Mouse (Mus musculus) forebrain, embryonic 15.5 days (tissue): ENCODE results near the gene Rbm6. TPM values are rescaled to one million over a fixed set of nuclear protein-coding genes. Genes with fewer than 3 reads are reported as not detected.

Experiments used
- ATAC-seq: fragments of 200-750 bp; cut with Nextera tagmentation; replicated peaks from 2 replicates; pipeline ENCODE4 v1.8.0; 2017; ENCODE audit warnings: mild to moderate bottlenecking, moderate TSS enrichment, moderate library complexity
- H3K27ac ChIP-seq: fragments of 300-500 bp; sonication (generic); replicated peaks from 2 replicates; pipeline ENCODE4 v1.5.1; 2015; ENCODE audit warnings: mild to moderate bottlenecking, inconsistent platforms
- H3K27me3 ChIP-seq: fragments of 300-500 bp; sonication (generic); 2 replicates; pipeline ENCODE4 v1.6.1; 2015; ENCODE audit warnings: inconsistent platforms
- H3K36me3 ChIP-seq: fragments of 300-500 bp; sonication (generic); 2 replicates; pipeline ENCODE4 v1.6.1; 2015; ENCODE audit warnings: mild to moderate bottlenecking, inconsistent platforms
- H3K4me1 ChIP-seq: fragments of 300-500 bp; sonication (generic); 2 replicates; pipeline ENCODE4 v1.6.1; 2015; ENCODE audit warnings: inconsistent platforms
- H3K4me2 ChIP-seq: fragments of 300-500 bp; sonication (generic); replicated peaks from 2 replicates; pipeline ENCODE4 v1.6.1; 2015; ENCODE audit warnings: mild to moderate bottlenecking, inconsistent platforms
- H3K4me3 ChIP-seq: fragments of 300-500 bp; sonication (generic); 2 replicates; pipeline ENCODE4 v1.5.1; 2015; ENCODE audit warnings: mild to moderate bottlenecking, inconsistent platforms
- H3K9ac ChIP-seq: fragments of 300-500 bp; sonication (generic); replicated peaks from 2 replicates; pipeline ENCODE4 v1.6.1; 2015; ENCODE audit warnings: mild to moderate bottlenecking, inconsistent platforms
- H3K9me3 ChIP-seq: fragments of 300-500 bp; sonication (generic); 2 replicates; pipeline ENCODE4 v1.6.1; 2016; ENCODE audit warnings: inconsistent platforms
- WGBS: fragments of 180-500 bp; shearing (Covaris S2); methylation state at CpG from one replicate; pipeline ENCODE4 v1.1.7; 2015; ENCODE audit warnings: mixed read lengths; 5-methylcytosine and 5-hydroxymethylcytosine counted together
- polyA plus RNA-seq: library from polyadenylated mRNA; unstranded; fragments of >200 nt; fragmentation: Nextera tagmentation; extraction: Ambion mirVana; gene quantifications from 2 replicates; pipeline ENCODE4 v1.2.1, GENCODE M21; 2015

Rbm6 gene
- 115 and 125 TPM in 2 replicates for polyA plus RNA-seq

GRCm38 (mm10) chr9:107873137-107873536, at the start of gene Rbm6:
Rbm6 (minus strand) TSS chr9:107873237.
- Histone ChIP-seq H3K27ac (peak within 1 kb of the TSS; percentile 96), H3K9me3 (no peaks in the 10 kb centered on the region), H3K4me1 (peaks cover 19% of the 10 kb centered on the region), H3K9ac (peak within 1 kb of the TSS; percentile 95), H3K27me3 (no peaks in the 10 kb centered on the region), H3K4me3 (peak within 1 kb of the TSS; percentile 84), H3K36me3 (no peaks in the 10 kb centered on the region), H3K4me2 (peak within 1 kb of the TSS; percentile 69)
- no peak for ATAC-seq
- 10% methylated on average over 14 of the region's 14 CpGs for WGBS

- Histone ChIP-seq H3K9ac (no peak overlapping the region), H3K27ac (no peak overlapping the region), H3K4me1 (peaks cover 6% of the 10 kb centered on the region; the same call in 1 of the 2 replicates), H3K9me3 (no peaks in the 10 kb centered on the region), H3K36me3 (no peaks in the 10 kb centered on the region), H3K4me3 (no peak overlapping the region), H3K4me2 (no peak overlapping the region), H3K27me3 (no peaks in the 10 kb centered on the region)
- WGBS: 89% methylated on average over 5 of the region's 5 CpGs
- no peak for ATAC-seq
These were observed 46.4 kb upstream of the Rbm6 start for GRCm38 (mm10) chr9:107919441-107919840.

- 83% methylated on average over 6 of the region's 6 CpGs for WGBS
- no peak overlapping the region for H3K27ac ChIP-seq
- no peak overlapping the region for H3K4me3 ChIP-seq
- H3K9me3 ChIP-seq: no peaks in the 10 kb centered on the region
- H3K9ac ChIP-seq: no peak overlapping the region
- no peaks in the 10 kb centered on the region for H3K36me3 ChIP-seq
- no peak overlapping the region for H3K4me2 ChIP-seq
- H3K27me3 ChIP-seq: no peaks in the 10 kb centered on the region
- ATAC-seq: no peak
- H3K4me1 ChIP-seq: peaks cover 6% of the 10 kb centered on the region; the same call in 1 of the 2 replicates
These were observed 45.8 kb upstream of the Rbm6 start for GRCm38 (mm10) chr9:107918884-107919283.

DNA sequence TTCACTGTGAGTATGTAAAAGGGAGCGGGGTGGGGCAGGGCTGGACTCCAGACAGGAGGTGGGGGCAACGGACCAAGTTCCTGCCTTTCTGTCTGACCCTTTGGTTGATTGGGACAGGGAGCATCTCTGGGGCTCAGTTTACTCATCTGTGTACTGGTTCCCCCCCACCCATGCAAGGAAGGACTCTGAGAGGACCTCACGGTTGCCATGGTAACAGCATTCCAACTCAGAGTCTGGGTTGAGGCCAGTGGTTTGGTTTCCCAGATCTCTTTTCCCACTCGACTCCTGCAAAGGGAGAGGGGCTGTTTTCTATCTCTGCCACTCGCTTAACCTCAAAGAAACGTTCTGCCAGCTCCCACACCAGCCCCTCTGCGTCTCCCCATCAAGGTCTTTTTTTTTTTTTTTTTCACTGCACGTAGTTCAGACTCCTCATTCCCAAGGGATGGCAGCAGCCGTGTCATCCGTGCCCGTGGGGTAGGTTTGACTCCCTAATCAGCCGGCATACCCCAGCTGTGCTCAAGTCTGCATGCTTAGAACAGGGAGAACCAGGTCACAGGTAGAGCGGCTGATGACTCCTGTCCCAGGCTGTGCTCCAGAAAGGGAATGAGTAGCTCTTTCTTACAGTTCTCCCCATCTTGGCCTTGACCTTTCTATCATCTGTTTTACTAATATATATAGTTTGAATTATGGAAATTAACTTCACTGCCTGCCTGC, 45.0 kb upstream of the Rbm6 start:
- no peak for ATAC-seq
- Histone ChIP-seq H3K9ac (no peak overlapping the region), H3K36me3 (no peaks in the 10 kb centered on the region), H3K27ac (no peak overlapping the region), H3K27me3 (no peaks in the 10 kb centered on the region), H3K4me2 (no peak overlapping the region), H3K4me3 (no peak overlapping the region), H3K9me3 (no peaks in the 10 kb centered on the region), H3K4me1 (peaks cover 6% of the 10 kb centered on the region; the same call in 1 of the 2 replicates)
- WGBS: 42% methylated on average over 13 of the region's 13 CpGs

GRCm38 (mm10) chr9:107914764-107915420, 41.9 kb upstream of the Rbm6 start:
- WGBS: 88% methylated on average over 16 of the region's 16 CpGs

DNA sequence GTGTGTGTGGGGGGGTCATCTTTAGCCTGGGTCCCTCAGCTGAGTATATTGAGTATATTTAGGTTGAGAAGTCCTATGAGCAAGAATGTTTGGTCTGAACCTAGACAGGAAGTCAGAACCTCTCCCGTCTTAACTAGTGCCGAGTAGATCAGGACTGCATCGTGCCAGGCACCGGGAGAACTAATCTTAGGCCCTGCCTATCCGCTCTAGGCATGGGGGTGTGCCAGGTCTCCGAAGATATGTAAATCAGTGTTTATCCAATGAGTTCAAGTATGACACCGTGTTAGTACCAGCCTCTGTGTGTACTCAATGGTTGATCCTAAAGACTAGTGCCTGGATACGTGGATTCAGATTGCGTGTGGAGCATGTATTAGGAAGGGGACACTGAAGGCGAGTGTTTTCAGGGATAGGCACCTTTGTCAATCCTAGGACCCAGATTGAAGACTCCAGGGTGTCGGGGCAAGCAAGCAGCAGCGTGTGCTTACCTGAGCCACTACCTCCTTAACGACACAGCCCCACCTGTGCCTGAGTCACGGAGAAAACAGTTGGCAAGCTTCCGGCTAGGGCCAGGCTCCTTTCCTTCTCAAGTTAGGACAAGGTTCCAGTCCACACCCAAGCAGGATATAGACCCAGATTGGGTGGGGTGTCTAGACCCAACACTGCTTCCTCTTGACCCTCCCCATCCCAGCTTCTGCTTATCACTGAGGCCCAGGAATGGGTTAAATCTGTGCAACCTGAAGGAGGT, 37.2 kb upstream of the Rbm6 start:
- no peaks in the 10 kb centered on the region for H3K27me3 ChIP-seq
- WGBS: 89% methylated on average over 15 of the region's 15 CpGs
- no peak for ATAC-seq
- no peaks in the 10 kb centered on the region for H3K9me3 ChIP-seq
- no peak overlapping the region for H3K4me3 ChIP-seq
- peaks cover 8% of the 10 kb centered on the region for H3K4me1 ChIP-seq
- no peaks in the 10 kb centered on the region for H3K36me3 ChIP-seq
- H3K9ac ChIP-seq: no peak overlapping the region
- no peak overlapping the region for H3K27ac ChIP-seq
- H3K4me2 ChIP-seq: no peak overlapping the region

More at GRCm38 (mm10) chr9:107914764-107915420, 41.9 kb upstream of the Rbm6 start:
- Histone ChIP-seq H3K9me3 (no peaks in the 10 kb centered on the region), H3K4me3 (no peak overlapping the region), H3K9ac (no peak overlapping the region), H3K4me2 (no peak overlapping the region), H3K36me3 (no peaks in the 10 kb centered on the region), H3K27ac (no peak overlapping the region), H3K4me1 (peaks cover 6% of the 10 kb centered on the region; the same call in 1 of the 2 replicates), H3K27me3 (no peaks in the 10 kb centered on the region)
- ATAC-seq: no peak

- H3K4me2 ChIP-seq: no peak overlapping the region
- WGBS: 27% methylated on average over 18 of the region's 18 CpGs
- ATAC-seq: no peak
- H3K36me3 ChIP-seq: no peaks in the 10 kb centered on the region
- no peaks in the 10 kb centered on the region for H3K27me3 ChIP-seq
- H3K4me1 ChIP-seq: peaks cover 8% of the 10 kb centered on the region
- no peak overlapping the region for H3K27ac ChIP-seq
- no peaks in the 10 kb centered on the region for H3K9me3 ChIP-seq
- H3K9ac ChIP-seq: no peak overlapping the region
- H3K4me3 ChIP-seq: no peak overlapping the region
These were observed 35.5 kb upstream of the Rbm6 start for GRCm38 (mm10) chr9:107908410-107909158.

GRCm38 (mm10) chr9:107907801-107908120, 34.7 kb upstream of the Rbm6 start:
- no peak overlapping the region for H3K9ac ChIP-seq
- no peak overlapping the region for H3K27ac ChIP-seq
- H3K4me3 ChIP-seq: no peak overlapping the region
- no peaks in the 10 kb centered on the region for H3K9me3 ChIP-seq
- ATAC-seq: no peak
- H3K4me2 ChIP-seq: no peak overlapping the region
- H3K4me1 ChIP-seq: peaks cover 8% of the 10 kb centered on the region
- no peaks in the 10 kb centered on the region for H3K27me3 ChIP-seq
- no peaks in the 10 kb centered on the region for H3K36me3 ChIP-seq
- 81% methylated on average over 14 of the region's 14 CpGs for WGBS

GRCm38 (mm10) chr9:107906967-107907800, 34.1 kb upstream of the Rbm6 start:
- peaks cover 1% of the 10 kb centered on the region; the same call in 1 of the 2 replicates for H3K36me3 ChIP-seq
- H3K27me3 ChIP-seq: no peaks in the 10 kb centered on the region
- ATAC-seq: no peak
- peak overlapping the region; percentile 21 for H3K4me3 ChIP-seq
- peak overlapping the region; percentile 44 for H3K4me2 ChIP-seq
- no peak overlapping the region; the same call in 1 of the 2 replicates for H3K9ac ChIP-seq
- no peak overlapping the region for H3K27ac ChIP-seq
- peaks cover 8% of the 10 kb centered on the region for H3K4me1 ChIP-seq
- H3K9me3 ChIP-seq: no peaks in the 10 kb centered on the region
- 47% methylated on average over 31 of the region's 31 CpGs for WGBS

- H3K36me3 ChIP-seq: peaks cover 7% of the 10 kb centered on the region; the same call in 1 of the 2 replicates
- H3K4me3 ChIP-seq: peak within 1 kb of the TSS; percentile 21
- H3K27ac ChIP-seq: no peak within 1 kb of the TSS
- no peaks in the 10 kb centered on the region for H3K27me3 ChIP-seq
- peak within 1 kb of the TSS; percentile 44 for H3K4me2 ChIP-seq
- H3K4me1 ChIP-seq: peaks cover 11% of the 10 kb centered on the region
- H3K9ac ChIP-seq: no peak within 1 kb of the TSS; the same call in 1 of the 2 replicates
- WGBS: 24% methylated on average over 19 of the region's 19 CpGs
- ATAC-seq: peak; percentile 31; the same call in 1 of the 2 replicates
- no peaks in the 10 kb centered on the region for H3K9me3 ChIP-seq
These were observed 33.4 kb upstream of the Rbm6 start, which contains the start of gene Mst1r for GRCm38 (mm10) chr9:107906252-107906966. Mst1r (plus strand) TSS chr9:107906873.
